Mouse (Mus musculus) small intestine, adult 2 months (tissue): ENCODE data around the gene Ssbp2. TPM values are rescaled to one million over a fixed set of nuclear protein-coding genes. Genes with fewer than 3 reads are reported as not detected.

Source experiments
- H3K27ac ChIP-seq: fragments of 200-500 bp; 2 replicates; pipeline ENCODE4 v1.5.1; 2012; ENCODE audit warnings: low read depth, low read length, control low read depth, inconsistent platforms; ENCODE audit not compliant: insufficient read depth
- H3K27me3 ChIP-seq: fragments of 200-500 bp; 2 replicates; pipeline ENCODE4 v1.6.1; 2012; ENCODE audit warnings: mild to moderate bottlenecking, moderate library complexity, low read length, inconsistent platforms; ENCODE audit not compliant: control insufficient read depth, insufficient read depth
- H3K36me3 ChIP-seq: fragments of 200-500 bp; 2 replicates; pipeline ENCODE4 v1.6.1; 2012; ENCODE audit warnings: mild to moderate bottlenecking, low read length, control low read depth, inconsistent platforms; ENCODE audit not compliant: control insufficient read depth, insufficient read depth
- H3K4me1 ChIP-seq: fragments of 200-500 bp; 2 replicates; pipeline ENCODE4 v1.6.1; 2012; ENCODE audit warnings: low read length, inconsistent platforms, mixed read lengths; ENCODE audit not compliant: control insufficient read depth, insufficient read depth, insufficient read length
- H3K4me3 ChIP-seq: fragments of 200-500 bp; 2 replicates; pipeline ENCODE4 v1.5.1; 2012; ENCODE audit warnings: low read depth, mild to moderate bottlenecking, control low read depth, inconsistent platforms, low read length, moderate library complexity
- CTCF ChIP-seq: fragments of 200-500 bp; IDR thresholded peaks from 2 replicates; pipeline ENCODE4 v1.5.1; 2012; ENCODE audit warnings: low read depth, mild to moderate bottlenecking, control low read depth, inconsistent platforms, low read length, moderate library complexity, mixed read lengths; ENCODE audit not compliant: insufficient replicate concordance, insufficient read length; ENCODE audit errors: extremely low read depth
- POLR2A ChIP-seq: fragments of 200-500 bp; IDR thresholded peaks from 2 replicates; pipeline ENCODE4 v1.6.1; 2012; ENCODE audit warnings: low read depth, mild to moderate bottlenecking, control low read depth, inconsistent platforms, low read length, moderate library complexity
- WGBS: fragments of 180-500 bp; shearing (Covaris S2); methylation state at CpG from one replicate; pipeline ENCODE4 v1.1.7; 2018; 5-methylcytosine and 5-hydroxymethylcytosine counted together
- polyA plus RNA-seq: library from polyadenylated mRNA; depleted of rRNA; stranded (reverse); fragments of >200 nt; gene quantifications from 2 replicates; pipeline ENCODE4 v1.2.3, GENCODE M21; 2012

The Ssbp2 gene
- polyA plus RNA-seq, 1 experiment, result 4.2 TPM

DNA sequence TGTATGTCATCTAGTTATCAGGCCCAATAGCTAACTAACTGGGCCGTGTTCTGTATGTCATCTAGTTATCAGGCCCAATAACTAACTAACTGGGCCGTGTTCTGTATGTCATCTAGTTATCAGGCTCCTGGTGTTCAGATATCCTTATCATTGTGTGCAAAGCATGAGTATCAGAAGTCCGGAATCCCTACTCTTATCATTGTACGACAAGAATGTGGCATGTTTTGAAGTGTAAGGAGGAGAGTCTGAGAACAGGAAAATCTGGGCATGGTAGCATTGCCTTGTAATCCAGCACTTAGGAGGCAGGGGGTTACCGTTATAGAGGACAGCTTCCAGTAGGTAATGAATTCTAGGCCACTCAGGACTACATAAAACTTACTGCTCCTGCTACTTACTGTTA is 178.8 kb downstream of the Ssbp2 start:
- Histone ChIP-seq H3K4me1 (peaks cover 4% of the 10 kb centered on the region; the same call in 1 of the 2 replicates), H3K27ac (no peak overlapping the region), H3K27me3 (no peaks in the 10 kb centered on the region), H3K4me3 (no peak overlapping the region), H3K36me3 (no peaks in the 10 kb centered on the region)
- TF ChIP-seq POLR2A, result no peak
- no peak for TF ChIP-seq CTCF
- 46% methylated on average over 5 of the region's 5 CpGs for WGBS

DNA sequence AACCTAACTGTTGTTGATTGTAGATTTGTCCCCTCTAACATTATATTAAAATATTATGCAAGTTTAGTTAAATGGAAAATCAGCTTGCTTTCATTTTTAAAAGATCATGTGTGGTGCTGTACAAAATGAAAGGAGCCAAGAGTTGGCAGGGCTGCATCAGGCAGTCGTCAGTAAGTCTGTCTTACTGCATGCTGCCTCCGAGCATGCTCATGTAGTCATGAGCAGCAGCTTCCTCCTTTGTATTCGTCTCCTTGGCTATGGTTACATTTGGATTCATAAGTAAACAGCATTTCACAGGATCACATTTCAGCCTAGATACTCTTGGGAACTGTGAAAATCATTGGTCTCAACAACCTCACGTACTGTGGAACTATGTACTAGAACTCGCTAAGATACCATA is 180.1 kb downstream of the Ssbp2 start:
- no peak for TF ChIP-seq CTCF
- TF ChIP-seq POLR2A, result no peak
- Histone ChIP-seq H3K27me3 (no peaks in the 10 kb centered on the region), H3K4me3 (no peak overlapping the region), H3K27ac (no peak overlapping the region), H3K36me3 (no peaks in the 10 kb centered on the region), H3K4me1 (peaks cover 4% of the 10 kb centered on the region; the same call in 1 of the 2 replicates)
- WGBS, result 70% methylated on average over 5 of the region's 5 CpGs

DNA sequence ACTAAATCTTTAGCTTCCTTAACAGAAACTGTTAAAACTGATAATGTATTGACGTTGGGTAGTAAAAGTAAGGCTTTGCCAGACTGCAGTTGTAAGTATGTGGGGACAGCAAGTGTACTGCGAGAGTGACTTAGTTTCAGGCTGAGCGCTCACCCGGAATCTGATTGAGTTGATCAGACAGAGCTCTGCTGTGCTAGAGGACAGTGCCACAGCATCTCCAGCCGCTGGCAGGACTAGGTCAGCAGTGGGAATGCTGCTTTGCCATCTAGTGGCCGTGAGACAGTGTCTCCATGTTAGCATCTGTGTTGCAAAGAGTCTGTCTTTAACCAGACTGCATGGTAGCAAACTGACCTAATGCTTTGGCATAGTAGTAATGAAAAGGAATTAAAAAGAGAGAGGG is 188.2 kb downstream of the Ssbp2 start:
- 39% methylated on average over 6 of the region's 6 CpGs for WGBS
- H3K27ac ChIP-seq, result no peak overlapping the region
- H3K4me1 ChIP-seq, result no peaks in the 10 kb centered on the region
- H3K4me3 ChIP-seq, result no peak overlapping the region
- no peaks in the 10 kb centered on the region for H3K27me3 ChIP-seq
- no peaks in the 10 kb centered on the region for H3K36me3 ChIP-seq
- TF ChIP-seq POLR2A (no peak), CTCF (peak; percentile 36; the same call in 1 of the 2 replicates)

DNA sequence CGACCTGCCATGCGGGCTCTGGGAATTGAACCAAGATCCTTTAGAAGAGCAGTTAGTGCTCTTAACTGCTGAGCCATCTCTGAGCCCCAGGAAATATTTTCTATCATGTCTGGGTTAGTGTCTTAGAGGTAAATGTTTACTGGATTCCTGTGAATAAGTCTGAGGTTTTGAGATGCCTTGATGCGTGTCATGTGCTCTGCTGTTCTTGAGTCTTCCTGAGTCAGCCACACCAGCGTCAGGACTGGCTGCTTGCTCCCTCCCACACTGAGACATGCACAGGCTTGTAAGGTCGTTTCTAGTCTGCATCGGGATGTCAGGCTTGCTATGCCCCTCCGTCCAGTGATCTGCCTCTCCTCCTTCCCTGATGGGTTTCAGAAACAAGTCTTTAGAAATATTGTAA is 189.8 kb downstream of the Ssbp2 start:
- TF ChIP-seq CTCF (no peak), POLR2A (no peak)
- Histone ChIP-seq H3K4me1 (no peaks in the 10 kb centered on the region), H3K27ac (no peak overlapping the region), H3K4me3 (no peak overlapping the region), H3K27me3 (no peaks in the 10 kb centered on the region), H3K36me3 (no peaks in the 10 kb centered on the region)
- WGBS, result 69% methylated on average over 7 of the region's 7 CpGs

DNA sequence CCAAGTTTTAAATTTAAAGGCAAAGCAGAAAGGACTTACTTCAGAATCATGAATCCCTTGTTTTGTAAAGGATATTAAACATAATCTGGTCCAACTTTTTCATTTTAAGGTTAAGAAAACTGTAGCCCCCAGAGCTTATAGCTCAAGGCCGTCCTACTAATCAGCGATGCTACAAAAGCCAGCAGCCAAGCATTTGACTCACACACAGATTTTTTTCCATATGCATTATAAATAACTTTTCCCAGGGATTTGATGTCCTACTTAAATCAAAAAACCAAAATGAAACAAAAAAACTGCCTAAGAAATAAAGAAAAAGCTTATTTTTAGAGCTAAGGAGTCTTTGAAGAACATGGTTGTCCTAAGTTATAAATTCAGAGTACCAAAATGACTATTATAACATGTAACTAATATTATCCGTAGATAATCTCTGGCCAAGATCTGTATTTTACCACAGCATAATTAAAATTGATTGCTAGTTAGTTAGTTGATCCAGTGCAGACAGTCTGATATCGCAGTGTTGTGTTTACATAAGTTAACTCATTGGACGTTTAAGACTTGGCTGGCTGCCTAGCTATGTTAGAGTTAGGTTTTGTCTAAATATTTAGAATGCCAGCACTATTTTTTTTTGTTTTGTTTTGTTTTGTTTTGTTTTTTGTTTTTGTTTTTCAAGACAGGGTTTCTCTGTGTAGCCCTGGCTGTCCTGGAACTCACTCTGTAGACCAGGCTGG is 201.1 kb downstream of the Ssbp2 start:
- Histone ChIP-seq H3K4me1 (no peaks in the 10 kb centered on the region), H3K36me3 (no peaks in the 10 kb centered on the region), H3K27ac (no peak overlapping the region), H3K4me3 (no peak overlapping the region), H3K27me3 (no peaks in the 10 kb centered on the region)
- TF ChIP-seq POLR2A (no peak), CTCF (no peak)
- 41% methylated on average over 5 of the region's 5 CpGs for WGBS

GRCm38 (mm10) chr13:91662751-91663150 is 202.7 kb downstream of the Ssbp2 start:
- no peak overlapping the region for H3K27ac ChIP-seq
- no peak overlapping the region for H3K4me3 ChIP-seq
- no peaks in the 10 kb centered on the region for H3K4me1 ChIP-seq
- no peak for TF ChIP-seq CTCF
- no peak for TF ChIP-seq POLR2A
- H3K36me3 ChIP-seq, result no peaks in the 10 kb centered on the region
- no peaks in the 10 kb centered on the region for H3K27me3 ChIP-seq
- 78% methylated on average over 2 of the region's 2 CpGs for WGBS

DNA sequence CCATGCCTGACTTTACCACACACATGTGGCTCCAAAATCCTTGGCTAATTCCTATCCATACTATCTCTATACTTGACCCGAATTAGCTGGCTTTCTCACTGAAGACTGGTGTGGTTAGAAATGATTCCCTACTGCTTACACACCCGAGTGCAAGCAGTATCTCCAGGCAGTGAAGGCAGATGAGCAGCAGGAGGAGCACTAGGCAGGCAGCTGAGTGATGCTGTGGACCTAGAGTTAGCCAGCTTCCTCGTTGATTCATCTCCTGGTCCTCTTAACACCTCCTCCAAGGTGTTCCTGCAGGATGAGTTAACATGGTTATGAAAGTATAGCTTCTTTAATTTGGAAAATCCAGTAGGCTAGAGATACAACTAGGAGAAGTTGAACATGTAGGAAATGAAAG is 213.2 kb downstream of the Ssbp2 start:
- Histone ChIP-seq H3K27ac (no peak overlapping the region), H3K27me3 (no peaks in the 10 kb centered on the region), H3K4me1 (no peaks in the 10 kb centered on the region), H3K36me3 (no peaks in the 10 kb centered on the region), H3K4me3 (no peak overlapping the region)
- 65% methylated on average over 3 of the region's 3 CpGs for WGBS
- TF ChIP-seq CTCF, result no peak
- TF ChIP-seq POLR2A, result no peak
